Mouse (Mus musculus) embryonic facial prominence, embryonic 10.5 days (tissue): ENCODE measurements around the gene Adamts12. TPM values are rescaled to one million over a fixed set of nuclear protein-coding genes. Genes with fewer than 3 reads are reported as not detected.
A peak's percentile ranks its signal among the peaks of the same experiment; 100 is the strongest.

Experiments
- DNase-seq: peaks from one replicate; pipeline ENCODE4 v3.0.0-alpha.2; 2017; ENCODE audit warnings: low spot score
- H3K27ac ChIP-seq: fragments of 300-500 bp; sonication (generic); replicated peaks from 2 replicates; pipeline ENCODE4 v1.5.1; 2016; ENCODE audit warnings: mild to moderate bottlenecking
- H3K27me3 ChIP-seq: fragments of 300-500 bp; sonication (generic); replicated peaks from 2 replicates; pipeline ENCODE4 v1.6.1; 2016; ENCODE audit warnings: low read depth, mild to moderate bottlenecking; ENCODE audit not compliant: poor library complexity, severe bottlenecking
- H3K36me3 ChIP-seq: fragments of 300-500 bp; sonication (generic); replicated peaks from 2 replicates; pipeline ENCODE4 v1.6.1; 2016; ENCODE audit warnings: mild to moderate bottlenecking, moderate library complexity
- H3K4me1 ChIP-seq: fragments of 300-500 bp; sonication (generic); 2 replicates; pipeline ENCODE4 v1.6.1; 2016
- H3K4me3 ChIP-seq: fragments of 300-500 bp; sonication (generic); 2 replicates; pipeline ENCODE4 v1.5.1; 2016; ENCODE audit warnings: mild to moderate bottlenecking, moderate library complexity
- H3K9me3 ChIP-seq: fragments of 300-500 bp; sonication (generic); 2 replicates; pipeline ENCODE4 v1.6.1; 2016; ENCODE audit warnings: mild to moderate bottlenecking
- WGBS: fragments of 180-500 bp; shearing (Covaris S2); methylation state at CpG from one replicate; pipeline ENCODE4 v1.1.7; 2016; 5-methylcytosine and 5-hydroxymethylcytosine counted together
- polyA plus RNA-seq: library from polyadenylated mRNA; unstranded; fragments of >200 nt; fragmentation: Nextera tagmentation; extraction: Ambion mirVana; gene quantifications from 2 replicates; pipeline ENCODE4 v1.2.1, GENCODE M21; 2016

Gene Adamts12
- polyA plus RNA-seq, 1 experiment from 2014 or later, result 1.8 TPM

- no peaks in the 10 kb centered on the region; the same call in 1 of the 2 replicates for H3K4me1 ChIP-seq
- no peak for DNase-seq
- no peaks in the 10 kb centered on the region for H3K27me3 ChIP-seq
- H3K36me3 ChIP-seq, result no peaks in the 10 kb centered on the region
- no peak overlapping the region for H3K27ac ChIP-seq
- WGBS, result 92% methylated on average over 1 of the region's 1 CpGs
- H3K9me3 ChIP-seq, result no peaks in the 10 kb centered on the region
- no peak overlapping the region for H3K4me3 ChIP-seq
These were observed 300.2 kb downstream of the Adamts12 start for GRCm38 (mm10) chr15:11364795-11365194.

- Histone ChIP-seq H3K27ac (no peak overlapping the region), H3K9me3 (no peaks in the 10 kb centered on the region), H3K27me3 (no peaks in the 10 kb centered on the region), H3K4me3 (no peak overlapping the region), H3K36me3 (no peaks in the 10 kb centered on the region), H3K4me1 (no peaks in the 10 kb centered on the region)
- DNase-seq, result no peak
- WGBS, result 87% methylated on average over 3 of the region's 3 CpGs
These were observed 305.0 kb downstream of the Adamts12 start for GRCm38 (mm10) chr15:11369572-11369971.

- H3K36me3 ChIP-seq, result no peaks in the 10 kb centered on the region
- DNase-seq, result no peak
- 86% methylated on average over 7 of the region's 7 CpGs for WGBS
These were observed 306.0 kb downstream of the Adamts12 start for GRCm38 (mm10) chr15:11370477-11371085.

DNA sequence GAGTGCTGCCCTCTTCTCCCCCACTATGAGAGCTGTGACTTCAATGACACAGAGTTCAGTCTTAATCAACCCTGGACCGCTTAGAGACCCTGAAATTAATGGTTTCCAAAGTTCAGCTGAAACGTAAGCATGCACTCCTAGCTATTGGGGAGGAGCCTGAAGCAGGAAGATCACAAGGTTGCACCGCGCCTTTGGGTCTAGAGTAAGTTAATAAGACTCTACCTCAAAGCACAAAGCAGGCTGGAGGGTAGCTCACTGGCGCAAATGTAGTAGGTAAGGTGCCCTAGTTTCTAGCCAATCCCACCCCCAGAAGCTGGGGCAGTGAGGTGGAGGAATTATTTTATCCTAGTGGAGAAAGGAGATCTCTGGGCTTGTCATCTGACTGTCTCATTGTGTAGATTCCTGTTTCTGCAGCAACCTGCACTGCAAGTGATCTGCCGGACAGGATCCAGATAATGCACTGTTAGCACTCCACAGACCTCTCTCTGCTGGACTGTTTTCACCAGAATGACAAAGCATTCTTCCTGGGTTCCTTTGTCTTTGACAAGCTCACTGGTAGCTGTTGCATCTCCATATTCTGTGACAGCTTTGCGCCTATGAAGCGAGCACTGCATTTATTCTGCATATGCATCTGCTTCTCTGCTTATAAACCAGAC, 315.0 kb downstream of the Adamts12 start:
- 85% methylated on average over 8 of the region's 8 CpGs for WGBS
- no peaks in the 10 kb centered on the region for H3K27me3 ChIP-seq

More at GRCm38 (mm10) chr15:11370477-11371085, 306.0 kb downstream of the Adamts12 start:
- no peaks in the 10 kb centered on the region for H3K9me3 ChIP-seq
- no peak overlapping the region for H3K4me3 ChIP-seq
- H3K4me1 ChIP-seq, result no peaks in the 10 kb centered on the region
- H3K27me3 ChIP-seq, result no peaks in the 10 kb centered on the region
- no peak overlapping the region for H3K27ac ChIP-seq

DNA sequence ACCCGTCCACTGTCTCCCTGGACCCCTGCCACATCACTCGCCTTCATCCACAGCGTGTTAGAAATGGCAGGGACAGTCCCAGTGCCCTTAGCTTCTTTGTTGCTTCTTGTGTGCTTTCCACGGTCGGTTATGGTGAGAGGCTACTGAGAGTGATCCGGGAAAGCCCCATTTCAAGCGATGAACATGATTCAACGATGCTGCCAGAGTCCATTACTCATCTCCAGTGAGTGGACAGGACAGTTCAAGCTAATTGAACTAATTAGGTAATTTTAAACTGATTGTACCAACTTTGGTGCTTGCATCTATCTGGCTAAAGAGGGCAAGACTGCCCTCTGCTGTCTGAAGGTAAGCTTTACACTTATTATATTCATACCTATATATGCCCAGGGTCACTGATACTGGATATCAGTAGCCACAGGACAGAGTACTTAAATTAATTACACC, 315.5 kb downstream of the Adamts12 start:
- peak; percentile 23 for DNase-seq
- no peaks in the 10 kb centered on the region for H3K9me3 ChIP-seq
- H3K27me3 ChIP-seq, result no peaks in the 10 kb centered on the region
- H3K4me1 ChIP-seq, result 0 out of 2 replicates have a peak, but pooled peaks cover 3% of the 10 kb centered on the region
- no peak overlapping the region for H3K4me3 ChIP-seq
- no peak overlapping the region for H3K27ac ChIP-seq
- H3K36me3 ChIP-seq, result peaks cover 28% of the 10 kb centered on the region
- WGBS, result 48% methylated on average over 8 of the region's 8 CpGs

More for the DNA sequence above, 315.0 kb downstream of the Adamts12 start:
- Histone ChIP-seq H3K27ac (no peak overlapping the region), H3K36me3 (peaks cover 22% of the 10 kb centered on the region), H3K4me1 (0 out of 2 replicates have a peak, but pooled peaks cover 3% of the 10 kb centered on the region), H3K4me3 (no peak overlapping the region), H3K9me3 (no peaks in the 10 kb centered on the region)
- DNase-seq, result no peak

GRCm38 (mm10) chr15:11380616-11381015, 316.0 kb downstream of the Adamts12 start:
- Histone ChIP-seq H3K36me3 (peaks cover 33% of the 10 kb centered on the region), H3K4me1 (0 out of 2 replicates have a peak, but pooled peaks cover 3% of the 10 kb centered on the region), H3K9me3 (no peaks in the 10 kb centered on the region), H3K4me3 (no peak overlapping the region), H3K27me3 (no peaks in the 10 kb centered on the region), H3K27ac (no peak overlapping the region)
- DNase-seq, result no peak
- WGBS, result 80% methylated on average over 8 of the region's 8 CpGs

- H3K4me1 ChIP-seq, result 0 out of 2 replicates have a peak, but pooled peaks cover 3% of the 10 kb centered on the region
- no peak overlapping the region for H3K27ac ChIP-seq
- no peak for DNase-seq
- no peak overlapping the region for H3K4me3 ChIP-seq
- H3K36me3 ChIP-seq, result peaks cover 53% of the 10 kb centered on the region
- WGBS, result 89% methylated on average over 12 of the region's 12 CpGs
- no peaks in the 10 kb centered on the region for H3K27me3 ChIP-seq
- no peaks in the 10 kb centered on the region for H3K9me3 ChIP-seq
These were observed 318.0 kb downstream of the Adamts12 start for GRCm38 (mm10) chr15:11382585-11382984.

DNA sequence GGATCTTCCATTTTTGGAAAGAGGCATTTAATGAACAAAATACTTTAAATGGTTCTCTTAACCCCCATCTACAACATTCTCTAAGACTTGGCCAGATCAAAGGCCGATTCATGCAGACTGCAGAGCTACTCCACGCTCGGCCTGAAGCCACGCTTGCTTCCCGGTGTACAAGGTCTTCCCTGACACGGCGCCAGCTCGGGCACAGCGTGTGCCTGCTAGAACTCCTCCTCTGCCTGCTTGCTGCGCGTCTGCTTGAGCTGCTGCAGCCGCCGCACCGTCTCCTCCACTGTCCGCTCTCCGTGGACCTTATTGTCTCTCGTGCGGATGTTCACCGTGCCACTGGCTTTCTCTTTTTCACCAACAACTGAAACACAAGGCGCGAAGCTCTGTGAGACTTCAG, 319.2 kb downstream of the Adamts12 start:
- 96% methylated on average over 21 of the region's 21 CpGs for WGBS
- peaks cover 65% of the 10 kb centered on the region for H3K36me3 ChIP-seq

DNA sequence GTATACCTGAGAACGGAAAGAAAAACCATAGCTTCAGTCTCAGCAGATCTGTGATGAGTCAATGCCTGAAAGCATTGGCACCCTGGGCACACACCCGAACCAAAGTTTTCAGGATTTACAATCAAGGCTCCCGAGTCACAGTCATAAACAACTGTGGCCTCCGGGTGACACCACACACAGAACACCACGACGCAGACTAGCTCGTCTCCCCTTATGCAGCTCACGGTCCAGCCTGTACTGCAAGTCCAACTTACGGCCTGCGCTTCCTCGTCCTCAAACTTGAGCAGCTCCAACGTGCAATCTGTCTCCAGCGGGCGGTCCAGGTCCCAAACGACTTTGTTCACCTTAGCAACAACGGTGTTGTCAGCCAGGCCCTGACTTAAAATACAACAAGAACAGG, 328.3 kb downstream of the Adamts12 start:
- H3K9me3 ChIP-seq, result no peaks in the 10 kb centered on the region
- peaks cover 6% of the 10 kb centered on the region; the same call in 1 of the 2 replicates for H3K4me1 ChIP-seq
- no peak overlapping the region for H3K27ac ChIP-seq
- H3K4me3 ChIP-seq, result no peak overlapping the region
- no peaks in the 10 kb centered on the region for H3K27me3 ChIP-seq
- no peak for DNase-seq
- peaks cover 91% of the 10 kb centered on the region for H3K36me3 ChIP-seq
- 97% methylated on average over 16 of the region's 16 CpGs for WGBS

More for the DNA sequence above, 319.2 kb downstream of the Adamts12 start:
- DNase-seq, result no peak
- H3K4me3 ChIP-seq, result no peak overlapping the region
- H3K9me3 ChIP-seq, result no peaks in the 10 kb centered on the region
- no peak overlapping the region for H3K27ac ChIP-seq
- H3K4me1 ChIP-seq, result 0 out of 2 replicates have a peak, but pooled peaks cover 3% of the 10 kb centered on the region
- H3K27me3 ChIP-seq, result no peaks in the 10 kb centered on the region

DNA sequence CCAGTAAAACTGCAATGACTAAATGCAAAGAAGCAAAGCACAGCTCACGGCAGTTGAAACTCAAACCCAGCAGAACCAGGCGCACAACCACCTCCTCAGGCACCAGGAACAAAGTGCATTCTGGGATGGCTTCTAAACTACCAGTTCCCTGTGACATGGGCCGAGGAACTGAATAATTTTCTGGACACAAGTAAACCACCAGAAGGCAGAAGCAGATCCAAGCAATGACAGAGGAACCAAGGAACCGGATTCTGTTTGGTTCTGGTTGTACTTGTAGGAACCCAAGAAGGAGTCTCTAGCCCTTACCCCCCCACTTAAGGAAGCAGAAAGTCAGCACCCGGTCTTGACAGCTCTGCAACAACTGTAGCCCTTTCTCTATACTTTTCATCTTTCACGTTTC, 331.8 kb downstream of the Adamts12 start:
- no peak for DNase-seq
- H3K4me3 ChIP-seq, result no peak overlapping the region
- WGBS, result 94% methylated on average over 6 of the region's 6 CpGs
- no peaks in the 10 kb centered on the region for H3K9me3 ChIP-seq
- H3K36me3 ChIP-seq, result peaks cover 56% of the 10 kb centered on the region
- no peaks in the 10 kb centered on the region for H3K27me3 ChIP-seq
- no peak overlapping the region for H3K27ac ChIP-seq
- H3K4me1 ChIP-seq, result peaks cover 15% of the 10 kb centered on the region

Other genes starting within 250 kb of the Adamts12 start
- gene C1qtnf3, start 112.5 kb upstream of the Adamts12 start, polyA plus RNA-seq, result 0.26 and 0.27 TPM in 2 replicates
- gene Amacr, start 83.0 kb upstream of the Adamts12 start, polyA plus RNA-seq, result 14.3 and 14.7 TPM in 2 replicates
- gene Slc45a2, start 64.1 kb upstream of the Adamts12 start, polyA plus RNA-seq, result 0.06 and 0.39 TPM in 2 replicates
- 0.67 and 0.80 TPM in 2 replicates for gene Rxfp3, start 26.8 kb upstream of the Adamts12 start, polyA plus RNA-seq